Mouse (Mus musculus) embryo, embryonic 11 days (tissue): ENCODE results near the gene Hacl1.

Experiments
- DNase-seq: peaks from one replicate; pipeline ENCODE4 v3.0.0-alpha.2; 2015

Hacl1 gene

DNA sequence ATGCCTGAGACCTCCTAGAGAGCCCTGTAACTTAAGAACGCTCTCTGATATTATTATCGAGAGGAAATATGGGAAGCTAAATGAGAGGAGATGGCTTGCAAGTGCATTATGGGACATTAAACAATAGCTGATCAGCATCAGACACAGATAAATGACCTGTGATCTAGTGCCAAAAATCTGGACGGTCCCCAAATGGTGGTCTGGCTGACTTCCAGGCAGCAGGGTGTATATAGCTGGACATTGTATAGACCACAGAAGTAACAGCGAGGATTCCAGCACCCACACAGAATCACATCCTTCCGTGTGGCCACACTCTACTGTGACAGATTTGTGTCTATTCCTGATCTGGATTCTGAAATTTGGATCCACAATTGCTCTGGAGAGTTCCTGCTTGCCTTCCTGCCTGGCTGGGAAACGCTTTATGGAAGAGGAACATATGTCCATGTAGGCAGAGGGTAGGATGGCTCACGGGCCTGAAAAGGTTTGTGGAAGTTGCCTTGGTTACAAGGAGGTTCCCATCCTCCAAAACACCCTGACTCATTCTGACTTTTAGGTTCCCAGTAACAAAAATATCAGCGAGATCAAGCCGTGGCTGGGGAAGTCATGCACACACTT is 68.4 kb downstream of the Hacl1 start:
- DNase-seq = no peak

DNA sequence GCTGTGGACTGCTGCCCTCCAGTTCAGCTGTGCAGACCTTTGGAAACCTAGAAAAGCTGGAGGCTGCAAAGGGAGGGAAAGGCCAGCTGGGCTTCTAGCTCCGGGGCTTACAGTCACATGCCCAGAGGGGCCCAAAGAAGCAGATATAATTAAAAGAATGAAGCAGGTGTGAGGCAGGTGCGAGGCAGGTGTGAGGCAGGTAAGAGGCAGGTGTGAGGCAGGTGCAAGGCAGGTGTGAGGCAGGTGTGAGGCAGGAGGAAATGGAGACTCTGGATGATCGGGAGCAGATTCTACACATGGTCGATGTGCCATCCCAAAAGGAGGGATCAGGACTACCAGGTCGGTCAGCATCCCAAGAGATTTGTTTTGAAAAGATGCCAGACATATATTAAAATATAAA is 69.7 kb downstream of the Hacl1 start:
- DNase-seq = no peak

DNA sequence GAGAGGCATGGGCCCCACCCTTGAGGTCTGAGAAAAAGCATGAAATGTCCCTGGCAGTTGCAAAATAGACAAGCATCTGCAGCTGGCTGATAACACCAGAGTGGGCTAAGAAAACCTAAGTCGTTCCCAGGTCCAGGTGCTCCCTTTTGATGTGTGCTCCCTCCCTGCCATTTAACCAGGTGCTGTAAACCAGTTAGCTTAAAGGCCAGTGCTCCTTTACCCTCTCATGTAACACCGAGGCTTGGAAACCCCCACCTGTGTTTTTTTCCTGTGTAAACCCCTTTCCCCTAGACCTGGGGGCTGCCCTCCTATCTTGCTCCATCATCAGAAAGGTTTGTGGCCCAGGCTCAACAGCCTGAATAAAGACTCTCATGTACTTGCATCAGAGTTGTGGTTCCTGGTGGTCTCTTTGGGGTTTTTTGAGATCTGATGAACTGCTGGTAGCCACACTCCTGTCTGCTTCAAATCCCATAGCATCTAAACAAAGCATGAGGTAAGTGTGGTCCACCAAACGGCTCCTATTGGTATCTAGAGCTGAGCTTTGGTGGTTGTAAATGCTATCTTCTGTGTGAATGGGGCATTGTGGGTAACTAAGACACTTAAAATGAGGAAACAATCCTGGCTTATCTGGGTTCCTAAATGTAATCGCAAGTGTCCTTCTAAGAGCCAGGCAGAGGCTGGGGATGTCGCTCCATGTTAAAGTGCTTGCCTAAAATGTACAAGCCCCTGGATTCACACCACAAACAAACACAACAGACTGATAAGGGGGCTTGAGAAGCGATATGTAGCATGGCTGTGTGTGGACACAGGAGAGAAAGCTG is 70.7 kb downstream of the Hacl1 start:
- no peak for DNase-seq

DNA sequence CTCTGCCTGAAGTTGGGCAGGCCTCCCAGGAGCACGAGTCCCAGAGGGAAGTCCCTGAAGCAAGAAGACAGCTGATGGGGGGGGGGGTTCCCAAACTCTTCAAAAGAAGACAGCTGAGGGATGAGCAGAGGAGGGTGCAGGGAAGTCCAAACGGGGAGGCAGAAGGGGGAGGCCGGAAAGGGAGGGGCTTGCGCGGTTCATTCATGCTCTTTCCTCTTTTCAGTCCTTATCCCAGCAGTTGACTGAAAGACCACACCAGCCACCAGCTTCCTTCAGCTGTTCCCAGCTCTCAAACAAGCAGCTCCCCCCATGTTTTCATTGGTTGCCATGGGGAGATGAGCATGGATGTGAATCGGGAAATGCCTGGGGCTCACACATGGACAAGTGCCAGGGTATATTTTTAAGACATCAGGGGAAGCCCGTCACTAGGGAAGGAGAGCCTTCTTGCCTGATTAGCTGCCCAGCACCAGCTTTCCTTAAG is 71.9 kb downstream of the Hacl1 start:
- peak; percentile 29 for DNase-seq

DNA sequence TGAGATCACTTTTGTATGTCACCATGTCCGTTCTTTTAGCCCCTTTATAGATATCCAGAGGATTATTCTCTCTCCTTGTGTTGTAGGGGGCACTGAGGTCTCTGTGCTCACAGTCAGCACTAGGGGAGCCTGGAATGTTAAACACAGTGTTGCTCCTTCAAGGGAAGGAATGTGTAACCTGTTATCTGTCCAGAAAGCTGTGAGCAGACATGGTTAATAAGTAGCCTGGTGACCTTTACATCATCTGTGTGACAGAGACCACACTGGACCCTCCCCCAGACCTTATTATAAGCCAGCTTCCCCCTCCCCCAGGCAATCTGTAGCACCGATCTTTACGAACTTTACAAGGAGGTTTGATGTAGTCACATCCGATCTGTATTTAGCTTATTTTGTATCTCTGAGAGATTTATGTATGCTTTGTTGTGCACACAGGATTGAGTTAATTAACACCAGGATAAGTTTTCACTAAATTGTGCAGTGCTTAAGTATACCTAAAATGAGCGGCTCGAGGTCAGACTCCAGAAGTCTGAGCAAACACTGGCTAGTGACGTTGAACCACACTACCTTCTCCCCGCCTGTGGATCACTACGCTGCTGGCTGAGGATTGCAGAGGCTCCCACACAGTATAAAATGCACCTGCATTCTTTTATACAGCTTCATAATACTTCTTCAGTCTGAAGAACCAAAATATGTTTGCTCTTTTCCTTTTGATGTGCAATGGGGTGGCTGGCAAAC is 75.4 kb downstream of the Hacl1 start:
- DNase-seq = no peak

DNA sequence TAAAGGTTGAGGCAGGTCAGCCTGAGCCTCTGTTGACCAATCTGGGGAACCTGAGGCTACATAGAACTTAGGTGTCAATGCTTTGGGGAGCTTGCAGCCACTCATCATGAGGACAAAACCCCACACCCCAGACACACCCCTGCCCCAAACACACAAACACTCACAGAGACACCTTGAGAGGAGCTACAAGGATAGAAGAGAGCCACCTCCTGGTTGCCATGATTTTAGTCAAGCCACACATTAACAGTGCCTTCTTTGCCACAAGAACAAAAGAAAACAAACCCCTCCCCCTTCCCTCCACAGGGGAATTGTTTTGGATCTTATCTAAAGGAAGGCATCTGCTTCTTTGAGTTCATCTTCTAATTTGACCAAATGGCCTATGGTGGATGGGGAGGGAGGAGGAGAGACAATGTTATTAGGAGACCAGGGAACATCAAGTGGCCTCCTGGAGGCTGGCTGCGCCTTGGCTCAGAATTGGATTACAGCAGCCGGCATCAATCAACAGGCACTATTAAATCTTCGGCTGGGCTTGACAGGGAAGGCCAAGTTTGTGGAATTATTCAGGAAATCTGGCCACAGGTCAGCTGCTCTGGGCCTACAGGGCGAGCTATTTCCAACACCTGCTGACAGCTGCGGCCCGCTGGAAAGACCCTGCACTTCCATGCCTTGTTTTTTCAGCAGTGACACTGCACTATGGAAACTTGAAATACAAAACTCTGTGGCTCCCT is 76.5 kb downstream of the Hacl1 start:
- peak; percentile 74 for DNase-seq

DNA sequence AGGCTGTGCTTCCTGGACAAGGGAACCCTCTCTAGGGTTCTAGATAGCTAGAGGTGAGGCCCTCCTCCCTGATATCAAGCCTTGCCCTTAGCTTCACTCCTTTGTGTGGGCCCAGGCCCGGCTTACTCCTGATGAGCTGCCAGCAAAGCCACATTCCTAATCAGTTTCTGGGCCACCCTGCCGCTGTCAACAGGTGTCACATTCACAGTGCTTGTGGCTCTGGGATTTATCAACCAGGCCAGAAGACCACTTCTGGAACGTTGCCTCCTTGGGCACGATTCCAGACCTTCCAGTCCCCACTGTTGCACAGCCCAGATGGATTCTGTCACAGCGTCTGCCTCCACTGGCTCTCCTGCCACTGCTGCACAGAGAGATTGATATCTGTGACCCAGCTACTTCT is 80.2 kb downstream of the Hacl1 start:
- no peak for DNase-seq

DNA sequence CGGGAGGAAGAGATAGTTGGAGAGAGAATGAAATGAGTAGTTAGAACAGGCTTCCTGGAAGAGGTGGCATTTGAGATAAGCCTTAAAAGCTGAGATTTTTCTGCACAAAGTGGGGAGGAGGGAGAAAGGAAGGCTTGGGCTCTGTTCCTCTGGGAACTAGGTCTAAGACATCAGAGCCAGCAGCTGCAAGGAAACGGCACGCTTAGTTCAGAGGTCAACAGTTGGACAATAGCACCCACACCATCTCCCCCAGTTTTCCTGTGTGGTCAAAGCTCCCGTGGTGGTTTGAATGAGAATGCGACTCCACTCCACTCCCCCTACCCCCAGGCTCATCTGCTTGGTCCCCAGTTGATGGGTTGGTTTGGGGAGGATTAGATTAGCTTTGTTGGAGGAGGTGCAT is 81.9 kb downstream of the Hacl1 start:
- DNase-seq = no peak

DNA sequence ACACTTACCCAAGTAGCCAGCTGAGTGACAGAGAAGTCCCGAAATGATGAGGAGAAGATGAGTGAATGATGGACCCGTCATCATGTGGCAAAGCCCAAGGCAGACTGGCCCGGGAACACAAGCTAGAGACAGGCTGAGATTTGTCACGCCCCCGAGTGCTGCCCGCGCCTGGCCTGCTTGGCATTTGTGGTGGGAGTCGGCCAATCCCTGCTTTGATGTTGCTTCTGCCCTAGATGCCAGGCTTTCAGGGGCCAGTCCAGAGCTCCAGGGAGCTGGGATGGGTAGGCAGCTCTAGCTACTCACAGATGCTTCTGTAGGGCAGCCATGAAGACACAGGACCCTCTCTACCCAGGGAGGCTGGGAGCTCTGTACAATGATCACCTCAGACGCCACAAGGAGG is 83.3 kb downstream of the Hacl1 start:
- no peak for DNase-seq

DNA sequence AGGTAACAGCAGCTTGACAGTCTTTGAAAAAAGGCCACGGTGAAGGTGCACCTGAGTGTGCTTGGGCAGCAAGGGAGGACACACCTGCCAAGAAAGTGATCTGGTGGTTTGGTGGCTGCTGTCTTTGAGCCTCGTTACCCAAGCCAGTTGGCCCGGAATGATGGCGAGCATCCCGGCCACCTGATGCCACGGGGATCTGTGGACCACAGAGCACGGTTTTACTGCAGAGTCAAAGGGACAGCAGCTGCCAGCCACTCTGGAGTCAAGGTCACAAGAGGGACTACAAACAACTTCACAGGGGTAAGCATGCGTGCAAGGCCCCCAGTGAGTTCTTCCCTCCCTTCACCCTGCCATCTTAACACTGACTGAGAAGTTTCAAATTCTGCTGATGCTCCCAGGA is 83.8 kb downstream of the Hacl1 start:
- DNase-seq = no peak

DNA sequence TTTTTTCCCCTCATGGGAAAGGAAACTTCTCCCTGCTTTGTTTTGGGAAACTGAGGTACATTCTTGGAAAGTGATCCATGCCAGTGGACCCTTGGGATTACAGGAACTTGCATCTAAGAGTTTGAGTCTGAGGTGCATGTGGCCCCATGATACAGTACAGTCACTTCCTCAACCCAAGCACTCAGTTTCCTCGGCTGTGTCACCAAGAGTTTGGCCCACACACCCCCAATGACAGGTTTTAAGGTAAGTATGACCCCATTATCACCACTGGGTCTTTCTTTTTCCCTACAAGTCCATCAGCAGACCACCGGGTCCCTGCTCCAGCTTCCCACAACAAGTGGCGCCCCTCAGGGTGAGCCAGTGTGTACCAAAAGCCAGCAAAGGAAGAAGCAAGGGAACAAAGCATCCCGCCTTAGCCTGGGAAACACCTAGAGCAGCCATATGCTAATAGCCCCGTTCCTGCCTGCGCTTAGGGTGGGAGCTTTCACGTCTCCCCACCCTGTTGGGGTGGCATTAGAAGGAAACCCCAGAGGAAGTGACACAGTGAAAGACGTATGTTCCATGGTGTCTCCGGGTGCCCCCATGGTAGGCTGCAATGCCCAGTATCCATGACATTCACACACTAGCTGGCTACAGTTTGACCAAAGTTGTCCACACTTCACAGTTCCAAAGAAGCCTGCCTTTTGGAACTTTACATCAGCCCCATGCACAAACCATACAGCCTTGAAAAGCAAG is 84.4 kb downstream of the Hacl1 start:
- DNase-seq = no peak

DNA sequence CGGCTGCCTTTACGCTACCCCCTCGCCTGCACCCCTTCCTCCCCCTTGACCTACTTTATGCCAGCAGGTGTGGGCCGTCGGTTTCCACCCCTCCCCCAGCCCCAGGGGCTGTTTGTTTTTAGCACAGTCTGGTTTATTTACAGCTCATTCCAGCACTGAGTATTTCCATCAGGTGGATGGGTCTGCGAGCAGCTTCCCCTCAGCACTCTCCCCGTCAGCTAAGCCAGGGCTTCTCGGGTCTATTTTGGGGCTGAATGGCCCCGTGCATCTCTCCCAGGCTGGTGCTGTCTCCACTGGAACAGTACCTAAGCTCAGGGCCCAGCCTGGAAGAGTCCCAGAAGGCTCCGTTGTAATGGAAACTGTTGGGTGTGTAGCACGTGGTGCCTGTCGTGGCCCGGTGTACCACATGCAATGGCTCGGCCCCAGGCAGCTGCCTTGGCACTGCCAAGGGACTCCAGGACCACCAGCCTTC is 85.1 kb downstream of the Hacl1 start:
- DNase-seq = no peak

DNA sequence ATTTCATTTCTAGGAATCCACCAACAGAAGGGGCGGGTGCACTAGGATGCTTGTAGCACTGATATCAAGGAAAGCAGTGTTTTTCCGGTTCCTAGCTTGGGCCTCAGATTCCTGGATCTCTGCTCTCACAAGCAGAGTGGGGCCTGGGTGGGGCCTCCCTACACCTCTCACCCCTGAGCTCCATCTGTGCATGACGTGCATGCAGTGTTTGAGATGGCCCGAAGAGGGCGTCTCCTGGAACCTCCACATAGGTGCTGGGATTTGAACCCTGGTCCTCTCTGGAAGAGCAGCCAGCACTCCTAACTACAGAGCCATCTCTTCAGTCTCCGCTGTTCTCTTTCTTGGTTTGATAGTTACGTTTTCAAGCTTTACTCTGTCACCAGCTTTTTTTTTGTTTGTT is 86.1 kb downstream of the Hacl1 start:
- DNase-seq = no peak
